Mouse (Mus musculus) CH12.LX (cell line): ENCODE results near the gene Cdh22.

Experiments
- BHLHE40 ChIP-seq: IDR thresholded peaks from 2 replicates; pipeline ENCODE4 v1.6.1; 2011; ENCODE audit warnings: mild to moderate bottlenecking, low read depth, low read length, improper control_type of control experiment
- CTCF ChIP-seq, 2 experiments: IDR thresholded peaks in 1 of 2; conservative IDR thresholded peaks in 1 of 2; 2 replicates each; pipeline ENCODE4 v1.5.1; 2011 to 2012; ENCODE audit warnings: low read depth in 2 of 2, low read length in 2 of 2, improper control_type of control experiment in 1 of 2, inconsistent platforms in 1 of 2, mild to moderate bottlenecking in 1 of 2, moderate library complexity in 1 of 2
- E2F4 ChIP-seq: IDR thresholded peaks from 2 replicates; pipeline ENCODE4 v1.6.1; 2011; ENCODE audit warnings: low read depth, low read length, improper control_type of control experiment; ENCODE audit not compliant: insufficient replicate concordance
- EP300 ChIP-seq: IDR thresholded peaks from 2 replicates; pipeline ENCODE4 v1.6.1; 2011; ENCODE audit warnings: low read length, improper control_type of control experiment
- GABPA ChIP-seq: IDR thresholded peaks from 2 replicates; pipeline ENCODE4 v1.6.1; 2012; ENCODE audit warnings: low read depth, low read length, improper control_type of control experiment, inconsistent platforms; ENCODE audit not compliant: insufficient replicate concordance
- IRF4 ChIP-seq: IDR thresholded peaks from 2 replicates; pipeline ENCODE4 v1.6.1; 2014; ENCODE audit warnings: low read depth, mild to moderate bottlenecking, inconsistent platforms, low read length, improper control_type of control experiment
- JUND ChIP-seq: conservative IDR thresholded peaks from 2 replicates; pipeline ENCODE4 v1.6.1; 2011; ENCODE audit warnings: low read depth, low read length, improper control_type of control experiment
- KAT2A ChIP-seq: IDR thresholded peaks from 2 replicates; pipeline ENCODE4 v1.6.1; 2012; ENCODE audit warnings: low read length, improper control_type of control experiment, inconsistent platforms; ENCODE audit not compliant: insufficient replicate concordance
- POLR2A ChIP-seq: IDR thresholded peaks from 2 replicates; pipeline ENCODE4 v1.6.1; 2011; ENCODE audit warnings: low read depth, mild to moderate bottlenecking, improper control_type of control experiment, low read length
- TBP ChIP-seq: conservative IDR thresholded peaks from 2 replicates; pipeline ENCODE4 v1.6.1; 2011; ENCODE audit warnings: low read depth, low read length, improper control_type of control experiment
- TCF12 ChIP-seq: IDR thresholded peaks from 2 replicates; pipeline ENCODE4 v1.6.1; 2014; ENCODE audit warnings: low read depth, mild to moderate bottlenecking, inconsistent platforms, low read length, improper control_type of control experiment
- UBTF ChIP-seq: IDR thresholded peaks from 2 replicates; pipeline ENCODE4 v1.6.1; 2012; ENCODE audit warnings: low read depth, mild to moderate bottlenecking, inconsistent platforms, low read length, improper control_type of control experiment, moderate library complexity
- ZC3H11A ChIP-seq: IDR thresholded peaks from 2 replicates; pipeline ENCODE4 v1.6.1; 2012; ENCODE audit warnings: low read depth, mild to moderate bottlenecking, inconsistent platforms, low read length, improper control_type of control experiment

DNA sequence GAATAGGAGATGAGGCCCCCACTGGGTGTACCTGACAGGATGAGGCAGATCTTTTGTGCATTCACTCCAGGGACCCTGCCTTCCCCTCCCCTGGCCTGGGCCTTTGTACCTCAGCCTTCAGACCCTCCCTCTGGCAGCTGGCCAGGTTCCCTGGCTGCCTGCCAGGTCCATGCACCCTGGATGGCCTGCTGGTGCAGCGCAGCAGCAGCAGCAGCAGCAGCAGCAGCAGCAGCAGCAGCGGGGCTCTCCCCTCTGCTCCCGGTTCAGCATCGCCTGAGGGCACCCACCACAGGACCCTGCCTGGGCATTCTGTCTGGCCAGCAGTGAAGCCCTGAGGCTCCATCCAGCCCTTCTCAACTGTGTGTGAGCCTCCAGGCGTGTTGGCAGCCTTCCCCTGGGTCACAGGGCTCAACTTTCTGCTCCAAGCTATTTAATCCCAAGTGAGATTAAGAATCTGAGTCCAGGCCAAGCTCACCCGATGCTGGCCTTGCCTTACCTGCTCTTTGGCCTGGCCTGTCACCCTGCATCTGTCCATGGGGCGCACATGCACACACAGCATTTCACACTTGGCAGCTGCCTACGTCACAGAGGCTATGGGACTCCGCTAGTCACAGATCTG lies 50.5 kb downstream of the Cdh22 start:
- TF ChIP-seq E2F4 (no peak), GABPA (no peak), CTCF (conservative IDR thresholded peaks at IDR 0.05 in 1 of 2, IDR thresholded peaks at IDR 0.05 in 1 of 2; ENCODE audit: low read depth in 2 of 2, low read length in 2 of 2) (no peak), TCF12 (no peak), UBTF (no peak), POLR2A (no peak), ZC3H11A (no peak), EP300 (no peak), BHLHE40 (no peak), IRF4 (no peak), KAT2A (no peak), TBP (no peak), JUND (no peak)
